Mouse (Mus musculus) heart, embryonic 15.5 days (tissue): ENCODE measurements around the gene Eef1e1. TPM values are rescaled to one million over a fixed set of nuclear protein-coding genes. Genes with fewer than 3 reads are reported as not detected.

Source experiments
- ATAC-seq: fragments of 200-750 bp; cut with Nextera tagmentation; replicated peaks from 2 replicates; pipeline ENCODE4 v1.8.0; 2017; ENCODE audit warnings: low read depth, moderate TSS enrichment; ENCODE audit not compliant: insufficient number of reproducible peaks, insufficient read depth, low FRiP score
- H3K27ac ChIP-seq: fragments of 300-500 bp; sonication (generic); 2 replicates; pipeline ENCODE4 v1.5.1; 2015; ENCODE audit warnings: mild to moderate bottlenecking, inconsistent platforms
- H3K27me3 ChIP-seq: fragments of 300-500 bp; sonication (generic); 2 replicates; pipeline ENCODE4 v1.6.1; 2015; ENCODE audit warnings: inconsistent platforms
- H3K36me3 ChIP-seq: fragments of 300-500 bp; sonication (generic); 2 replicates; pipeline ENCODE4 v1.6.1; 2015; ENCODE audit warnings: mild to moderate bottlenecking, inconsistent platforms
- H3K4me1 ChIP-seq: fragments of 300-500 bp; sonication (generic); replicated peaks from 2 replicates; pipeline ENCODE4 v1.6.1; 2015; ENCODE audit warnings: inconsistent platforms
- H3K4me2 ChIP-seq: fragments of 300-500 bp; sonication (generic); 2 replicates; pipeline ENCODE4 v1.6.1; 2015; ENCODE audit warnings: inconsistent platforms, mild to moderate bottlenecking, moderate library complexity
- H3K4me3 ChIP-seq: fragments of 300-500 bp; sonication (generic); 2 replicates; pipeline ENCODE4 v1.5.1; 2015; ENCODE audit warnings: mild to moderate bottlenecking, inconsistent platforms
- H3K9ac ChIP-seq: fragments of 300-500 bp; sonication (generic); 2 replicates; pipeline ENCODE4 v1.6.1; 2015; ENCODE audit warnings: mild to moderate bottlenecking, inconsistent platforms
- H3K9me3 ChIP-seq: fragments of 300-500 bp; sonication (generic); replicated peaks from 2 replicates; pipeline ENCODE4 v1.6.1; 2016; ENCODE audit warnings: inconsistent platforms
- whole genome bisulfite sequencing: fragments of 180-500 bp; shearing (Covaris S2); methylation state at CpG from one replicate; pipeline ENCODE4 v1.1.7; 2015; ENCODE audit warnings: mixed read lengths; 5-methylcytosine and 5-hydroxymethylcytosine counted together
- polyA plus RNA-seq: library from polyadenylated mRNA; unstranded; fragments of >200 nt; fragmentation: Nextera tagmentation; extraction: Ambion mirVana; gene quantifications from 2 replicates; pipeline ENCODE4 v1.2.1, GENCODE M21; 2015

The Eef1e1 gene
- polyA plus RNA-seq, 1 experiment from 2014 or later: 25.5 TPM

DNA sequence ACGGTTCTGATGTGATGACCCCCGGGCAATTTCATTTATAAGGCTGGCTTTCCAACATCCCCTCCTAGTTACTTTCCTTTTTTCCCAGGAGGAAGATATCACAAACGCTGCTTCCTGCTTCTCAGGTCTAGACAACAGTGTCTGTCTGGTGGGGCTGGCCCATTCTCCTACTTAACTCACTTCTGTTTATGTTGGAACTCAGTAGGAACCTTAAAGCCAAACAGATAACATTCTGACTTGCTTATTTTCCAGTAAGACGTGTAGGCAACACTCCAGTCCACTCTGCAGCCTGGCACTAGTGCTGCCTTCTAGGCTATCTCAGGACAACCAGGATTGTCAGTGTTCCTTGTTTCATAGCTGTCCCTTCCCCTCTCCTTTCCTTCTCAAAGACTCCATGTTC, 9.8 kb downstream of the Eef1e1 start:
- no peak overlapping the region for H3K27ac ChIP-seq
- WGBS: 63% methylated on average over 4 of the region's 4 CpGs

DNA sequence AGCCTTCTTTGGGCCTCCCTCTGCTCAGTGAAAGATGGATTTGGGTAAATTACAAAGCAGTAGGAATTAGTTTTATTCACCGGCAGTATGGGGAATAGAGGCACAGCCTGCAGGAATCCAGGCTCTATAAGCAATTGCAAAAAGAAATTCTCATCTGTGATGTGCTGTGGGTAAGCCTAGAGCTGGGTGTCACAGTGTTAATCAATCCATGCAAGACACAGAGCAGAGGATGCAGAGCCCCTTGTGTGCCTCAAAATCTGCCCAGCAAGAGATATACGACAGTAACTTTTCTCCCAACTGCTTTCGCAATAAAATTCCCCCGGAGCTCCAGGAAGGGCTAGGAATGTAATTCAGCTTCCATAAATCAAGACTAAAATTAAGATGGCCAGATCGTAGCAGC, 17.4 kb downstream of the Eef1e1 start:
- WGBS: 83% methylated on average over 5 of the region's 5 CpGs
- no peak for ATAC-seq

More for the DNA sequence above, 9.8 kb downstream of the Eef1e1 start:
- no peaks in the 10 kb centered on the region for H3K9me3 ChIP-seq
- no peaks in the 10 kb centered on the region for H3K27me3 ChIP-seq
- no peak overlapping the region for H3K9ac ChIP-seq
- H3K4me1 ChIP-seq: no peaks in the 10 kb centered on the region
- H3K4me2 ChIP-seq: no peak overlapping the region
- peaks cover 71% of the 10 kb centered on the region for H3K36me3 ChIP-seq
- ATAC-seq: no peak
- H3K4me3 ChIP-seq: no peak overlapping the region

DNA sequence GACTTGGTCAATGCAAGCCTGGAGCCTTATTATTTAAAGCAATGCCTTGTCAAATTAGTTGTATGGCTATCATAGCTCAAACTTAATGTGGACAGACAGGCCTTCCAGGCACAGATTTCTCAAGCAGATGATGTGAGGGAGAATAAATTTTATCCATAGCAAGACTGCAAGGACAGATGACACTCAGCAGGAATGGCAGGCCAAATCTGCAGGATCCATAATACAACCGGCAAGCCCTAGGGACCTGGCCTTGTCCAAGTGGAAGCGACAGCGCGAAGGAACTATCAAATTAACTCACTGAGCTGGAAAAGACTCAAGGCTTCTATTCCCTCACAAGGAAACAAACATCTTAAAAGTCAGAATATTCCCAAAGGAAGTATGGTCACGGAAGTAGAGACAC, 17.9 kb downstream of the Eef1e1 start:
- Histone ChIP-seq H3K27me3 (no peaks in the 10 kb centered on the region), H3K4me2 (no peak overlapping the region), H3K36me3 (peaks cover 23% of the 10 kb centered on the region), H3K4me1 (no peaks in the 10 kb centered on the region), H3K27ac (no peak overlapping the region), H3K9me3 (no peaks in the 10 kb centered on the region), H3K4me3 (no peak overlapping the region), H3K9ac (no peak overlapping the region)
- no peak for ATAC-seq
- WGBS: 87% methylated on average over 5 of the region's 5 CpGs

More for the DNA sequence above, 17.4 kb downstream of the Eef1e1 start:
- no peaks in the 10 kb centered on the region for H3K27me3 ChIP-seq
- H3K4me2 ChIP-seq: no peak overlapping the region
- H3K27ac ChIP-seq: no peak overlapping the region
- no peak overlapping the region for H3K9ac ChIP-seq
- no peak overlapping the region for H3K4me3 ChIP-seq
- peaks cover 26% of the 10 kb centered on the region for H3K36me3 ChIP-seq
- H3K4me1 ChIP-seq: no peaks in the 10 kb centered on the region
- no peaks in the 10 kb centered on the region for H3K9me3 ChIP-seq

DNA sequence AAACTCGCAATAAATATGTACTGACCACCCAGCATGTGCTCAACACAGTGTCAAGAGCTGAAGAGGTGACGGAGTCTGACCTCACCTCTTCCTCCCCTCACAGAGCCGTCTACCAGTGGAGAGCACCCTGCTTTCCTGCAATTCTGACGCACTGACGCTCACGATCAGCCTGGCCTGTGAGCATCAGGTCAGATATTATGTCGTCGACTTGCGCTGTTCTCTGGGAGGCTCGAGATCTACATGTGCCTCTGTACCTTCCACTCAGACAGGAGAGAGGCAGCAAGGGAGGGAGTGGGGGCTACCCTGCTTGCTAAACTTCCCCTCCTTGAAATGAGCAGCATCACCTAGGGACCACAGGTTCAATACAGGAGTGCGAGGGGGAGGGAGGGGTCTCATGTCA, 20.2 kb downstream of the Eef1e1 start:
- no peak for ATAC-seq
- Histone ChIP-seq H3K36me3 (peaks cover 4% of the 10 kb centered on the region), H3K9me3 (no peaks in the 10 kb centered on the region), H3K27ac (no peak overlapping the region), H3K4me1 (peaks cover 9% of the 10 kb centered on the region), H3K9ac (no peak overlapping the region), H3K27me3 (no peaks in the 10 kb centered on the region), H3K4me2 (no peak overlapping the region), H3K4me3 (no peak overlapping the region)
- 67% methylated on average over 11 of the region's 11 CpGs for WGBS

DNA sequence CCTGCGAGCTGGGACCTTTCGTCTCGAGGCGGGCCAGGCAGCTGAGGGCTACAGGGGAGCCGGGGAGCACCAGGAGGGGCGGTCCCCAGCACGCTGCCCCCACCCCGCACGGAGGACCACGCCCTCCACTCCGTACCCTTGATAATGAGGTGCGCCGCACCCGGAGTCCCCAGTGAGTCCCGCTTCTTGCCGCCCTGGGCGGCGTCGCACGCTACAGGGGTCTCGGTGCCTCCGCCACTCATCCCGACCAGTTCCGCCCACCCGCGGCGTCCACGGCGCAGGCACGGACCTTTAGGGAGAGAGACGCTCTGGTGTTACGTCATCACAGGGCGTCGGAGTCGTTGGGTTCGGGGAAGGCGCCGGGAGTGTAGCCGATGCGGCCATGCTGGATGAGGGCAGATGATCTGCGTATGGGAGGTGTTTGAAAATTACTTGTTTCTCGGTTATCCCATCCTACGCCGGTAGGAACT, 24.0 kb downstream of the Eef1e1 start, which contains the start of gene Bloc1s5:
Bloc1s5 (minus strand) TSS at position 310 of the 470 bp plus-strand sequence.
- Histone ChIP-seq H3K27ac (peak within 1 kb of the TSS; percentile 88), H3K27me3 (no peaks in the 10 kb centered on the region), H3K9me3 (no peaks in the 10 kb centered on the region), H3K4me3 (peak within 1 kb of the TSS; percentile 95), H3K9ac (peak within 1 kb of the TSS; percentile 87), H3K36me3 (no peaks in the 10 kb centered on the region), H3K4me2 (peak within 1 kb of the TSS; percentile 74), H3K4me1 (peaks cover 10% of the 10 kb centered on the region)
- ATAC-seq: peak; percentile 95
- WGBS: under 1% methylated on average over 44 of the region's 44 CpGs

DNA sequence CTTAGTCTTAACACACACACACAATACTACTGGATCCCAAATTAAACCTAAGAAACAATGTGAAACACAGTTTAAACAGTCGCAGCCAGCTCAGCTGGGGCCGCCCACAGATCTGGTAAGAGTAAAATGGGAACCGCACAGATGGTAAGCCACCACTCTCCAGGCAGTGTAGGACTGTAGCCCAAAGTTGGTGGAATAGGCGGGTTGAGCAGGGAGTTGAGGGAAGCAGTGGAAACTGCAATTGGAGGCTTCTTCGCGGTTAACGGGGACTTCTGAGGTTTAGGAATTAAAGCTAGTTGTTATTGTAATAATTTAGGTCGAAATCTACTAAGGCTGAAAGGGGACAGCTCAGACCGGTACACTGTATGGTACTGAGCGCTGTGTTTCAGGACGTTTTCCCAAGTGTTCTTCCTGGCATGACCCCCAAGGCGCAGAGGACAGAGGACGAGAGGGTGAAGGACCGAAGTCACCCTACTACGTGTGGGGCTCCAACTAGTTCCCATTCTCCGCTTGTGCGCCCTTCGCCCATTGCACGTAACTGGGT, 24.5 kb downstream of the Eef1e1 start:
- Histone ChIP-seq H3K9me3 (no peaks in the 10 kb centered on the region), H3K4me1 (peaks cover 10% of the 10 kb centered on the region), H3K4me2 (peak overlapping the region; percentile 74), H3K4me3 (peak overlapping the region; percentile 95), H3K27me3 (no peaks in the 10 kb centered on the region), H3K36me3 (no peaks in the 10 kb centered on the region), H3K9ac (peak overlapping the region; percentile 87), H3K27ac (peak overlapping the region; percentile 88)
- WGBS: under 1% methylated on average over 19 of the region's 19 CpGs
- peak; percentile 71 for ATAC-seq

DNA sequence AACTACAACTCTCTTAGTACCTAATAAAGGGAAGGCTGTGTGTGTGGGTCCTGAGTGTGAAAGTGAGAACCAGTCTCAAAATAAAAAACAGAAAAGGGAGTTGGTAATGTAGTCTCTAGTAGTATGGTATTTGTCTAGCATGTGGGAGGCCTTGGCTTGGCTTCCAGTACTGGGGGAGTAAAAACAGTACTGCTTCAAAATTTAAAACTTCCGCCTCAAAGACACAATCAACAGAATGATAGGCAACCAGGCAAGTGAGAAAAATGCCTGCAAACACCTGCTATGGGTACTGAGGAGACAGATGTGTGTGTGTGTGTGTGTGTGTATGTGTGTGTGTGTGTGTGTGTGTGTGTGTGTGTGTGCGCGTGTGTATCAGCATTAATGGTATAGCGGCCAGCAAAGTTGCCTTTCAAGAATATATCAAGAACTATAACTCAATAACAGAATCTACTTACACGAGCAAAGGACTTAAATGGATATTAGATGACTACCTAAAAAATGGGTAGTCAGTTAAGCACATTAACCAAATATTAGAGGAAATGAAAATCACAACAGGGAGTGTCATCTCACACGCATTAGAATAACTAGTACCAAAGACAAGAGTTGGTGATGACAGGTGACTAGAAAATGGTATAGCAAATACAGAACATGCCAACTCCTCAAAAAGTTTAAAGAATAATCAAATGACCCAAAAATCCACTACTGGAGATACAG, 25.4 kb downstream of the Eef1e1 start:
- Histone ChIP-seq H3K4me3 (no peak overlapping the region), H3K4me1 (peaks cover 10% of the 10 kb centered on the region), H3K4me2 (peak overlapping the region; percentile 74; the same call in 1 of the 2 replicates), H3K36me3 (peaks cover 7% of the 10 kb centered on the region; the same call in 1 of the 2 replicates), H3K27ac (no peak overlapping the region), H3K27me3 (no peaks in the 10 kb centered on the region), H3K9ac (no peak overlapping the region), H3K9me3 (no peaks in the 10 kb centered on the region)
- 88% methylated on average over 6 of the region's 6 CpGs for WGBS
- ATAC-seq: no peak

DNA sequence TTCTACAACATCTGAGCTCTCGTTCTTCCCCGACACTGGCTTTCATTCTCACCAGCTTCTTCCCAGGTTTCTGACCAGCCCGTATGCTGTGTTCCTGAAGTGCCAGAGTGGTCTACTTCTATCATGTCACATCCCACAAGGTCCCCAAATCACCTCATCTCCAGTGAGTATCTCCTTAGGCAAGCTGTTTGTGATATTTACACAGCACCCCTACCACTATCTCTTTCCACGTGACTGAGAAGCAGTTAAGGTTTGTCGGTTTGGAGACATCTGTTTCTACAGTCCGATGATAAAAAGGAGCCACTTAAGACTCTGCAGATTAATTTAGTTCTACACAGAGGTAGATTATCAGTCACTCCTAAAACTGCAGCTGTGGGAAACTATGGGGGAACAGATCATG, 26.3 kb downstream of the Eef1e1 start:
- Histone ChIP-seq H3K4me3 (no peak overlapping the region), H3K27ac (no peak overlapping the region), H3K36me3 (peaks cover 9% of the 10 kb centered on the region; the same call in 1 of the 2 replicates), H3K27me3 (no peaks in the 10 kb centered on the region), H3K9me3 (no peaks in the 10 kb centered on the region), H3K9ac (no peak overlapping the region), H3K4me2 (no peak overlapping the region), H3K4me1 (peaks cover 10% of the 10 kb centered on the region)
- WGBS: 67% methylated on average over 6 of the region's 6 CpGs
- ATAC-seq: no peak

DNA sequence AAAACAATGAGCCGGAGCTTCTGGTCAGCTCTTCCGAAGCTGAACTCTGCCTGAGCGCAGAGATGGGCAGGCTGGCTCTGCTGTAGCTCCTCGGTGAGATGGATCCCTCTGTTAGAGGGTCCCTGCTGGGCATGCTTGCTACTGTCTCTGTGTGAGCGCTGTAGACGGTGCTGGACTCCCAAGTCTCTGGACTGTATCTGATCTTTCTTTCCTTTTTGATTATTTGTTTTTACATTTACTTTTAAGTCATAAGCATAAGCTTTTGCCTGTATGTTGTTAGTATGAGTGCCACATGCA, 32.7 kb downstream of the Eef1e1 start:
- H3K4me2 ChIP-seq: no peak overlapping the region
- no peaks in the 10 kb centered on the region for H3K27me3 ChIP-seq
- H3K36me3 ChIP-seq: peaks cover 9% of the 10 kb centered on the region; the same call in 1 of the 2 replicates
- no peak overlapping the region for H3K27ac ChIP-seq
- WGBS: 31% methylated on average over 6 of the region's 6 CpGs
- H3K4me1 ChIP-seq: peaks cover 9% of the 10 kb centered on the region
- no peaks in the 10 kb centered on the region for H3K9me3 ChIP-seq
- ATAC-seq: no peak
- no peak overlapping the region for H3K9ac ChIP-seq
- no peak overlapping the region for H3K4me3 ChIP-seq

DNA sequence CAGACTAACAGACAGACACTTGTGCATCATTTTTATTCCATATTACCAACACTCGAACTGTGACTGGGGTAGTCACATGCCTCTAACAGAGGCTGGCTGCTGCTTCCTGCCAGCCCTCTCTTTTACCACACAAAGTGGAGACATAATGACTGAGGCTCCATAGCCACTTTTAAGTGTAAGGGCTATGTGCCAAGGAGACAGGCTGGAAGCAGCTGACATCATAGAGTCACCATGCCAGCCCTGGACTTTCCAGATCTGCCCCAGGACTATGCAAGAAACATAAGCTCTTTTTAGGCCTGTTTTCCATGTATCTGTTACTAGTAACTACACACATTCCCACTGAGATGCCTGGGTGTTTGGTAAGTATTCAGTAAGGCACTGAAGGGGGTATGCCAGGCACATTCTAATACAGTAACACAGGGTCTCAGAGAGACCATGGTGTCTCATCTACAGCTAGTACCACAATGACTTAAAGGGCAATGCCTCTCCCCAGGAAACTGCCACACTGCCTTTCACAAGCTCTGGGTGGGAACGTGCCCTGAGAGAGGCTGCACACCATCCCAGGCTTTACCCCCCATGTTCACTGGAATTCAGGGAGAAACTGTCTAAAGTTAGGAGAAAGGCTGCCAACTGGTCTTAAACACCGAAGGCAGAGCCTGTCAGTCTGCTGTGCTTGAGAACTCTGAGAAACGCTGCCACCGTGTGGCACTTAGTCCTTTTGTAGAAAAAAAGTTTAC, 33.2 kb downstream of the Eef1e1 start:
- 16% methylated on average over 5 of the region's 5 CpGs for WGBS
- Histone ChIP-seq H3K9me3 (no peaks in the 10 kb centered on the region), H3K27ac (0 out of 2 replicates have a peak overlapping the region, but pooled peaks have one; percentile 25), H3K4me2 (no peak overlapping the region), H3K9ac (no peak overlapping the region), H3K36me3 (peaks cover 9% of the 10 kb centered on the region; the same call in 1 of the 2 replicates), H3K4me1 (peaks cover 9% of the 10 kb centered on the region), H3K27me3 (no peaks in the 10 kb centered on the region), H3K4me3 (no peak overlapping the region)
- 0 out of 2 replicates have a peak, but pooled peaks have one; percentile 35 for ATAC-seq

DNA sequence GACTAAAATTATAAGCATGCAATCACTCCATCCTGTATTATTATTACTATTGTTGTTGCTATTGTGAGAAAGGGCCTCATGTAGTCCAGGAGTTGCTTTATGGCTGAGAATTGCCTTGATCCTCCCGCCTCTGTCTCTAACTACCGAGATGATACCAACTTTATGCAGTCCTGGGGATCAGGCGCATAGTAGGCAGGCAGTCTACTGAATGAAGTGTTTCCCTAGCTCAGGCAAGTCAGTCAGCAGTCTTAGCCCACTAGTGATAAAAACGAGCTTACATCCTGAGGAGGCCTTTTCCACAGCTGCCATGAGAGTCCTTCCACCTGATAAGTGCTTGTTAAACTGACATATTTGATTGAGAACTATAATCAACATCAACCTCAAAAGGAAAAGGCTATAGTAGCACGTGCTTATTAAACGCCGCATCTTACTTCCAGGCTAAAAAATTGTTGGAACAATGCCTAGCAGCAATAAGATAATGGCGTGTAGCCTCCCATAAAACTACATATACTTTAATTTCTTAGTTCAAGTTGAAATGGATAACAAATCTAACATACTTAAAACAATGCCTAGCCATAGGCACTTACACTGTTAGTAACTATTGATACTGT, 34.5 kb downstream of the Eef1e1 start:
- no peak overlapping the region for H3K27ac ChIP-seq
- ATAC-seq: no peak
- no peaks in the 10 kb centered on the region for H3K27me3 ChIP-seq
- peaks cover 9% of the 10 kb centered on the region; the same call in 1 of the 2 replicates for H3K36me3 ChIP-seq
- H3K4me3 ChIP-seq: no peak overlapping the region
- no peak overlapping the region for H3K4me2 ChIP-seq
- H3K9ac ChIP-seq: no peak overlapping the region
- peaks cover 9% of the 10 kb centered on the region for H3K4me1 ChIP-seq
- WGBS: 72% methylated on average over 8 of the region's 8 CpGs
- no peaks in the 10 kb centered on the region for H3K9me3 ChIP-seq
